ENCODE assay signal across 8 mouse cellular contexts in genomic region chr7:132286630-132287339, GRCm38 (mm10). TPM values are rescaled to one million over a fixed set of nuclear protein-coding genes. Genes with fewer than 3 reads are reported as not detected.
DNase-seq lines count a peak whose midpoint lies in the region; ATAC-seq and TF ChIP-seq lines count a peak whose summit lies in the region.

No protein-coding gene starts in this region.

- no peak for TF ChIP-seq CTCF in heart, adult 2 months (IDR thresholded peaks at IDR 0.05)
- TF ChIP-seq CTCF in thymus, adult 2 months (IDR thresholded peaks at IDR 0.05; ENCODE audit: borderline replicate concordance, control insufficient read depth, extremely low read depth, insufficient read depth, low read length, poor library complexity), result no peak

- TF ChIP-seq POLR2A in heart, adult 2 months (IDR thresholded peaks at IDR 0.05; ENCODE audit: insufficient read depth, low read depth, low read length), result no peak
- no peak for TF ChIP-seq POLR2A in thymus, adult 2 months (IDR thresholded peaks at IDR 0.05; ENCODE audit: control insufficient read depth, extremely low read depth, insufficient read depth, low read length, poor library complexity)

- H3K79me2 ChIP-seq in heart, adult 2 months (replicated peaks; ENCODE audit: control insufficient read depth, insufficient read depth, low read length), result no peaks in the 10 kb centered on the region

- H3K4me3 ChIP-seq in heart, adult 2 months, result no peak overlapping the region
- H3K4me3 ChIP-seq in liver, embryonic 11.5 days (ENCODE audit: low read depth, low read length), result no peak overlapping the region
- H3K4me3 ChIP-seq in thymus, adult 2 months (ENCODE audit: control insufficient read depth, insufficient read depth, low read length), result no peak overlapping the region

- H3K27me3 ChIP-seq in heart, adult 2 months (ENCODE audit: control insufficient read depth, insufficient read depth, low read length), result no peaks in the 10 kb centered on the region
- no peaks in the 10 kb centered on the region for H3K27me3 ChIP-seq in liver, embryonic 11.5 days (replicated peaks; ENCODE audit: control insufficient read depth, insufficient read depth, low read length)
- H3K27me3 ChIP-seq in thymus, adult 2 months (ENCODE audit: control insufficient read depth, insufficient read depth, low read length), result no peaks in the 10 kb centered on the region

- H3K27ac ChIP-seq in heart, adult 2 months, result peak overlapping the region; percentile 36; the same call in 1 of the 2 replicates
- peak overlapping the region; percentile 57; the same call in 1 of the 2 replicates for H3K27ac ChIP-seq in liver, embryonic 11.5 days (ENCODE audit: low read depth, low read length)
- H3K27ac ChIP-seq in thymus, adult 2 months (ENCODE audit: control insufficient read depth, insufficient read depth, low read length), result no peak overlapping the region

- no peak for DNase-seq in heart, adult 2 months
- no peak for DNase-seq in heart, adult 9 months (ENCODE audit: low spot score in 2 of 2)
- peak; percentile 23 to 36 for DNase-seq in urinary bladder, adult 18-20 months (ENCODE audit: low spot score in 2 of 2)
- DNase-seq in urinary bladder, postnatal 4 days (ENCODE audit: low spot score in 2 of 2), result no peak
- no peak for DNase-seq in liver, embryonic 11.5 days (ENCODE audit: low spot score)
- peak; percentile 27 for DNase-seq in thymus, adult 2 months
- DNase-seq in layer of hippocampus, postnatal 25 days (ENCODE audit: extremely low spot score in 1 of 2, low spot score in 1 of 2), result no peak

- H3K4me2 ChIP-seq in liver, embryonic 11.5 days, result peak overlapping the region; percentile 21; the same call in 1 of the 2 replicates

- TF ChIP-seq EP300 in heart, adult 2 months (IDR thresholded peaks at IDR 0.05; ENCODE audit: insufficient read depth, low read depth, low read length), result no peak

- peaks cover 20% of the 10 kb centered on the region for H3K4me1 ChIP-seq in heart, adult 2 months (ENCODE audit: control insufficient read depth, insufficient read depth, low read length)
- H3K4me1 ChIP-seq in liver, embryonic 11.5 days (replicated peaks; ENCODE audit: control insufficient read depth, insufficient read depth, low read length), result peaks cover 25% of the 10 kb centered on the region
- H3K4me1 ChIP-seq in thymus, adult 2 months (replicated peaks; ENCODE audit: control insufficient read depth, insufficient read depth, low read length), result peaks cover 22% of the 10 kb centered on the region

- no peaks in the 10 kb centered on the region for H3K36me3 ChIP-seq in heart, adult 2 months (ENCODE audit: control insufficient read depth, insufficient read depth, low read length)
- H3K36me3 ChIP-seq in liver, embryonic 11.5 days (ENCODE audit: control insufficient read depth, insufficient read depth, low read length), result no peaks in the 10 kb centered on the region
- no peaks in the 10 kb centered on the region for H3K36me3 ChIP-seq in thymus, adult 2 months (ENCODE audit: control insufficient read depth, insufficient read depth, low read length)

- no peak overlapping the region for H3K9ac ChIP-seq in heart, adult 2 months (ENCODE audit: low read depth, low read length)
- no peak overlapping the region for H3K9ac ChIP-seq in liver, embryonic 11.5 days (ENCODE audit: low read depth, low read length)

- intact Hi-C loops in heart, adult 2 months (cut with DNase I), result no loop called here

- peak; percentile 68 for ATAC-seq in liver, embryonic 11.5 days (replicated peaks; ENCODE audit: low FRiP score)
- no peak for ATAC-seq in erythroid progenitor cell, adult 5-6 weeks (replicated peaks; ENCODE audit: low FRiP score, poor library complexity, severe bottlenecking)

- no peaks in the 10 kb centered on the region for H3K9me3 ChIP-seq in liver, embryonic 11.5 days (ENCODE audit: control insufficient read depth, low read length)

- 40% methylated on average over 14 of the region's 14 CpGs for WGBS in heart, adult 2 months
- 33% methylated on average over 14 of the region's 14 CpGs for WGBS in liver, embryonic 11.5 days
- WGBS in thymus, adult 2 months, result 48% methylated on average over 14 of the region's 14 CpGs

RNA-seq across cellular contexts. Expression of gene Chst15, which starts 30.2 kb away (rescaled TPM):
- total RNA-seq in heart, adult 2 months (2021), result 1 to 10 TPM; 6.8 to 7.3 TPM
- polyA plus RNA-seq in heart, adult 2 months (2012; rRNA removed), result 6.3 and 7.0 TPM in 2 replicates
- 12.8 and 14.1 TPM in 2 replicates for polyA plus RNA-seq in liver, embryonic 11.5 days (2014; fragmentation: Nextera tagmentation; extraction: Ambion mirVana)
- polyA plus RNA-seq in thymus, adult 2 months (2012; rRNA removed), result 7.4 and 8.9 TPM in 2 replicates
- total RNA-seq in erythroid progenitor cell, adult 5-6 weeks (2015; ENCODE audit: low replicate concordance), result 7.9 and 8.0 TPM in 2 replicates
- total RNA-seq in erythroid progenitor cell, adult 5-6 weeks (2017; ENCODE audit: low replicate concordance), result 3.6 and 3.8 TPM in 2 replicates
- total RNA-seq in layer of hippocampus, postnatal 25 days (2021), result 10 to 100 TPM; 34.9 to 46.1 TPM

Comparison
In these comparisons a context has a peak if more than half of its experiments do, and no peak if none do; other contexts are left out.
1. DNase-seq: peak in urinary bladder, adult 18-20 months (2 of 2) and thymus, adult 2 months (single experiment); none in heart, adult 2 months (0 of 2), heart, adult 9 months (0 of 2), urinary bladder, postnatal 4 days (0 of 2), liver, embryonic 11.5 days (single experiment) and layer of hippocampus, postnatal 25 days (0 of 2).
2. RNA of gene Chst15, which starts 30.2 kb away (total RNA-seq): 34.9 to 46.1 TPM in layer of hippocampus, postnatal 25 days; 3.6 to 8.0 TPM in erythroid progenitor cell, adult 5-6 weeks and 6.8 to 7.3 TPM in heart, adult 2 months; every median in the first group is over 4 times any median in the second.